Mouse (Mus musculus) urinary bladder, adult 18-20 months (tissue): Measurements from ENCODE around the gene 2200002D01Rik.
A peak's percentile ranks its signal among the peaks of the same experiment; 100 is the strongest.
"Not testable (repeated sequence)": the region's sequence is repeated elsewhere in the genome, so short reads cannot be mapped to it uniquely, and the experiment has no call there.

Source experiments
- DNase-seq, 2 experiments: peaks; one replicate each; pipeline ENCODE4 v3.0.0; 2022; ENCODE audit warnings: low spot score in 2 of 2, mixed read lengths in 2 of 2

2200002D01Rik gene

DNA sequence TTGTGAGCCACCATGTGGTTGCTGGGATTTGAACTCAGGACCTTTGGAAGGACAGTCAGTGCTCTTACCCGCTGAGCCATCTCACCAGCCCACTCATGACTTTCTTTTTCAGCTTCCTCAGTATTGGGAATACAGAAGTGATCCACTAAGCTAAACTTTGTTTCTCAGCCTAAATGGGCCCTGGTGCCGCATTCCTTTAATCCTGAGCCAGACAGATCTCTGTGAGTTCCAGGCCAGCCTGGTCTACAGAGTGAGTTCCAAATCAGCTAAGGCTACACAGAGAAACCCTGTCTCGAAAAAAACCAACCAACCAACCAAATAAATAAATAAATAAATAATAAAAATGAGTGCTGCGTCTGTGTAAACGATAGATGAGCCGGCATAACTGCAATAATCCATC, 10.7 kb downstream of the 2200002D01Rik start:
- DNase-seq = not testable (repeated sequence)

DNA sequence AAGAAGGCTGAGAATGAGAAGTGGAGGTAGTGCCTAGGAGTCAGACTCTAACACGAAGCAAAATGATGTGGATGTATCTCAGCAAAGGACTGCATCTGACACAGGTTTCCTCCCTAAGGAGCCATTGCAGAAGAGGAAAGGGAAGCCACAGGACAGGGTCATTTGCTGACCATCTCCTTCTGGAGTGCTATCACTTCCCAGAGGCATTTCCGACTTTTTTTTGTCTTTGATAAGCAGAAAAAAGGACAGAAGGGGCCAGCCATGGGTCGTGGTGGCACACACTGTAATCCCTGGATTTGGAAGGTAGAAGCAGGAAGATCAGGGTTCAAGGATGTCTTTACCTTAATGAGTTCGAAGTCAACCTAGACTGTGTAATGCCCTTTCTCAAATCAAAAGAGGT, 11.7 kb downstream of the 2200002D01Rik start:
- no peak for DNase-seq

DNA sequence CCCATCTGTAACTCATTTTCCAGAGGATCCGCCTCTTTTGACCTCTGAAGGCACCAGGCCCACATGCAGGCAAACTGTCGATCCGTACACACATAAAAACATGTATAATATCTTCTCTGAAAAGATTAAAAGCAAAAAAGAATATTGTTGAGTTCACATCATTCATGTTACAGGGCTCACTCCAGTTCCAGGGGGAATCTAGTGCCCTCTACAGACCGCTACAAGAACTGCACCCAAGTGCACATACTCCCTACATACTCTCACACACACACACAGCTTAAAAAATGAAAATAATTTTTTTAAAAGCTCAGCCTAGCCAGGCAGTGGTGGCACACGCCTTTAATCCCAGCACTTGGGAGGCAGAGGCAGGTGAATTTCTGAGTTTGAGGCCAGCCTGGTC, 13.6 kb downstream of the 2200002D01Rik start:
- no peak for DNase-seq

DNA sequence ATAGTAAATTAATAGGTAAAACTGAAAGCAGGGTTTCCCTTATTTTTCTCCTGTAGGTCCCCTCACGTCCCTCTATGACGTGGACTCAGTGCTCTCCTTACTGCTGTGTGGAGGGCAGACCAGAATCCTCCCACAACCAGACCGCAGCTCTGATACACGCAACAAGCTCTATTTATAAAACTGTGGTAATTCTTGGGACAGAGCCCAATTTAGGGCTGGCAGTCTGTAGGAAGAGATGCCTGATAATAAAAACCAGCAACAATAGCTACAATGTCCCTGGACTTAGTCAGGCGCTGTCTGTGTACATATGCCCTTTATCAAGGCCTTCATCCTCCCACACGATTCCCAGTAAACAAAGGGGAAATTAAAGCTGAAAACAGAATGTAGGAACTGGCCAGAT, 14.5 kb downstream of the 2200002D01Rik start:
- DNase-seq = no peak

DNA sequence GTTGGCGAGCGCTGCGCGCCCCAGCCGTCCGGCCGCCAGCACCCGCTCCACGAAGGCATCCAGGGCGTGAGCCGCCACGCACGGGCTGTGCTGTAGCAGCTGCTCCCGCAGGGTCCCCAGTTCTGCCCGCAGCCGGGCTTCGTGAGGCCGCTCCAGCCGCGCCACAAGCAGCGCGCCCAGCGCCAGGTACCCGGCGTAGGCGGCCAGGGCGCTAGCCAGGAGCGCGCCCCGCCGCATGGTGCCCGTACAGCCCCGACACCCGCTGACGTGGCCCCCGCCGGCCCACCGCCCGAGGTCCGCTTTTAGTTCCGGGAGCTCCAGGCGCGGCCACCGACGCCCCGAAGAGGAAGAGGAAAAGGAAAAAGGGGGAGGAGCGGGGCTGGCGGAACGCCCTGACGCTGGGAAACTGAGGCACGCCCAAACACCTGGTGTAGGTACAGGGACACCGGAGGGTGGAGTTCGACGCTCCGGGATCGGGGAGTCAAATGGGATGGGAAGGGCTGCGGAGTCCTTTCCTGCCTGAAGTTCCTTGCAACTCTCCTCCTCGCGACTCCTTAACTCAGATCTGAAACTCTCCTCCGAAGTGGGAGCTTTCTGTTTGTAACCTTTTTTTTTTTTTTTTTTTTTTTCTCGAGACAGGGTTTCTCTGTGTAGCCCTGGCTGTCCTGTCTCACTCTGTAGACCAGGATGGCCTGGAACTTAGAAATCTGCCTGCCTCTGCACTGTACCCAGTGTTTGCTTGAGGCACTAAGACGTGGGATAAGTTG, 15.8 kb downstream of the 2200002D01Rik start, which contains the start of gene Kcnk6:
TSS of gene Kcnk6 (minus strand) at position 269 of the 767 bp plus-strand sequence.
- peak in 1 of 2 experiments; percentile 54 for DNase-seq

DNA sequence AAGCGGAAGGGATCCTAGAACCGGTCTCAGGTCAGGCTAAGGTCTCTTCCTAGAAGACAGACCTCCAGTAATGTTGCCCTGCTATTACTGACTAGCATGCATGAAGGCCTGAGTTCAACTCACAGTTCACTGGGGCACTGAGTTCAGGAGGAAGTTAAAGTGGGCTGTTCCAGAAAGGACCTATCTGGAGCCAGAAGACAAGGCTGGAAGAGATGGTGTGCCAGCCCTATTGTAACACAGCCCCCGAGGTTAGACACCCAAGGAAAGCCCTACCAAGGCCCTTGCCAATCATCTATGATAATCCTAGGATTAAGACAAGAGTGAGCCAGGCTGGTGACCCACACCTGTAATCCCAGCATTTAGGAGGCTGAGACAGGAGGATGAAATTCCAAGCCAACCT, 16.7 kb downstream of the 2200002D01Rik start:
- DNase-seq = no peak

DNA sequence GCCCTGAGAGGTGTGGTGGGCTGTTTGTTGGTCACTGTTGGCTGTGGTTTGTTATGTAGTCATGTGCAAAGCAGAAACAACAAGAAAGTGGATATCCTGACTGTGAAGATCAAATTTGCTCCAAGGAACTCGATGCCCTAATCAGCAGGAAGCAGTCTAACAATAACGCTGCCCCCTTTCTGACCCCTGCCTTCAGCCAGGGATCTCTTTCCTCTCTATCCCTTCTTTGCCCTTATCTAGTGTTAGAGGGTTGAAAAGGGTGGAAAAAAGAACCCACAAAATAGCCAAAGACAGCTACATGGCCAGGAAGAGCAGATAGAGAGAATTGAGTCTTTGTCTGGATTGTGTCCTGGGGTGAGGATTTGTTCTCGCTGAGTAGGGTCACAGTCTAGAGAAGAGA, 17.7 kb downstream of the 2200002D01Rik start:
- DNase-seq = no peak

DNA sequence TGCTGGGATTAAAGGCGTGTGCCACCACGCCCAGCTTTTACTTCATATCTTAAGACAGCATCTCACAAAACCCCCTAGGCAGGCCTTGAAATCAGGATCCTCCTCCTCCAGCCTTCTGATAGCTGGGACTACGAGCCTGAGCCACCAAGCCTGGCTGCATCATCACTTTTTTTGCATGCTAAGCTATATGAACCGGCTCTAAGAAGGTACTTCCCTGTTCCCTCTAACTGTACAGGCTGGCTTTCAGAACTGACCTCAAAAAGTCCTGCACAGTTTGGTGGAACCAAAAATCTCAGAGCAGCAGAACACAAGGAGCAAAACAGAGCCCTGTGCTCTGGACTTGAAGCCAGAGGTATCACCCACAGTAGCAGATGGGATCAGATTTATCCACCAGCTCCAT, 20.1 kb downstream of the 2200002D01Rik start:
- no peak for DNase-seq

DNA sequence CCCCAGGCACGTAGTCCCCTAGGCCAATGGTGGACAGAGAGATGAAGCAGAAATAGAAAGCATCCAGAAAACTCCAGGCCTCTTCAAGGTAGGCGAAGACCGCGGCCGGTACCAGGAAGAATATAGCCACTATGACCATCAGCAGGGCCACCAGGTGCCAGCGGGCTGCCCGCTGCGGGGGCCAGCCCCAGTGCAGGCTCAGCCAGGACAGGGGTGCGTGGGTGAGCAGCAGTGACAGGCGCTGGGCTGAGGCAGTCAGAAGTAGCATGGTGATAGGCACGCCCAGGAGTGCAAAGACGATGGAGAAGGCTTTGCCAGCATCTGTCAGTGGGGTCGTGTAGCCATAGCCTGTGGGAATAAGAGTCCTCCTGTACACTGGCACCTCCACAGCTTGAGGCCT, 22.7 kb downstream of the 2200002D01Rik start:
- no peak for DNase-seq

DNA sequence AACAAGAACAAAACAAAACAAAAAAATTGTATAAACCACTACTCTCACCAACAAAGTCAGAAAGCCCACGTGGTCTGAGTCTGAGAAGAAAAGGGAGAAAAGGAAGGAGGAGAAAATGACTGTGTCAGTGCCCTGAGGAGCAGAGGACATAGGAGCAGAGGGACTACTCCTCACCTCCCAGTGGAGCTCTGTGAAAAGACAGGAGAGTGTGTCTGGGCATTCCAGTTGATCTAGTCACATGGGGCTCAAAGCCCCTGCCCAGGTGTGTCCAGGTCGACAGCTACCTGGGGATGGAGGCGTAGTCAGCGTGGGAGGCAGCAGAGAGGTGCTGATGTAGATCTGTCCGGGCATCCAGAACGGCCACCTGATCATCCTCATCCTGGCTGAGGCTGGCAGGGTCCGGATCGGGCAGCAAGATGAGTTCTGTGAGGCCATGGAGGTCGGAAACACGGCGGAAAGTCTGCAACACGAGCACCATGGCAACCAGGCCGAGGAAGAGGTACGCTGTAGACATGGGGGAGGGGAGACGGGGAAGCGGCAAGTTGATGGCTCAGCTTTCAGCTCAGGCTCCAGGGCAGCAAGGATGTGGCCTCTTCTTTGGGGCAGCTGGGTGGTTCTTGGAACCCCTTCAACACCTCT, 23.4 kb downstream of the 2200002D01Rik start:
- DNase-seq = no peak

DNA sequence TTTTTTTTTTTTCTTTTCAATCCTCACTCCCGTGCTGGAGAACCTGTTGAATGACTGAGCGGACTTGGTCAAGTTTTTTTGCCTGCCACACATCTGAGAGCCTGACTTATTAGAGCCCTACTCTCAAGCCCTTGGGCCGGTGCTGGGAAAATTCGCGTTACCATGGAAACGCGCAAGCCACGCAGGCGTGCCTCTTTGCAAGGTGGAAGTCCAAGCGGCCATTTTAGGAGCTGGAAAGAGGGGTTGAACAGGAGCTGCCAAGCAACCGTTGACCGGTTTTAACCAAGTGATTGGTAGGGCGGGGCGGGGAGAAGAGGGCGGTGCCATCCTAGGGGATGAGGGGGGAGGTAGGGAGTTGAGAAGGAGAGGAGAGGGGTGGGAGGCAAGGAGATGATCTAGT, 33.4 kb downstream of the 2200002D01Rik start:
- no peak for DNase-seq

DNA sequence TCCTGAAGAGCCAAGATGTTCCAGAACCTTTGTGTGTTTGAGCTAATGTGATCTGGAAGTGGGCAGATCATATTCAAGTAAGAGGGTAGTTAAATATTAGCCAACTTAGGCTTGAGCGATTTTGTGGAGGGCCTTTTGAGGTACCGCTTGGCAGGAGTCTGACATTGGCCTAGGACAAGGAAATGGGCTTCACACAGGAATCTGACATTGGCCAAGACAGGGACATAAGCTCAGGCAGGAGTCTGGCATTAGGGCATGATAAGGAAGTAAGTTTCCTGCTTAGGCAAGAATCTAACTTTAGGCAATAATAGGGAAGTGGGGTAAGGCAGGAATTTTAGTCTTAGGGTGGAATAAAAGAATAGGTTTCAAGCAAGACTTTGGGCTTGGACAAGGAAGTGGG, 34.0 kb downstream of the 2200002D01Rik start:
- no peak for DNase-seq

DNA sequence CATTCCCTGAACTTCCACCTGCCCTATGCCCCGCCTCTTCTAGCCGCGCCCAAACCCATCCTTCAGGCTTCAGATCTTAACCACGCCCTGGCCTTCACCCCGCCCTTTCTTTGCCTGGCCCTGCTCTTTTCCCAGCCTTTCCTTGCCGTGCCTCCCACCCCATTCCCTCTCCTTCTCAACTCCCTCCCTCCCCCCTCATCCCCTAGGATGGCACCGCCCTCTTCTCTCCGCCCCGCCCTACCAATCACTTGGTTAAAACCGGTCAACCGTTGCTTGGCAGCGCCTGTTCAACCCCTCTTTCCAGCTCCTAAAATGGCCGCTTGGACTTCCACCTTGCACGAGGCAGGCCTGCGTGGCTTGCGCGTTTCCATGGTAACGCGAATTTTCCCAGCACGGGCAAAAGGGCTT, 34.6 kb downstream of the 2200002D01Rik start, which contains the start of gene Catsperg1:
TSS of gene Catsperg1 (minus strand) at position 361 of the 408 bp plus-strand sequence.
- no peak for DNase-seq

DNA sequence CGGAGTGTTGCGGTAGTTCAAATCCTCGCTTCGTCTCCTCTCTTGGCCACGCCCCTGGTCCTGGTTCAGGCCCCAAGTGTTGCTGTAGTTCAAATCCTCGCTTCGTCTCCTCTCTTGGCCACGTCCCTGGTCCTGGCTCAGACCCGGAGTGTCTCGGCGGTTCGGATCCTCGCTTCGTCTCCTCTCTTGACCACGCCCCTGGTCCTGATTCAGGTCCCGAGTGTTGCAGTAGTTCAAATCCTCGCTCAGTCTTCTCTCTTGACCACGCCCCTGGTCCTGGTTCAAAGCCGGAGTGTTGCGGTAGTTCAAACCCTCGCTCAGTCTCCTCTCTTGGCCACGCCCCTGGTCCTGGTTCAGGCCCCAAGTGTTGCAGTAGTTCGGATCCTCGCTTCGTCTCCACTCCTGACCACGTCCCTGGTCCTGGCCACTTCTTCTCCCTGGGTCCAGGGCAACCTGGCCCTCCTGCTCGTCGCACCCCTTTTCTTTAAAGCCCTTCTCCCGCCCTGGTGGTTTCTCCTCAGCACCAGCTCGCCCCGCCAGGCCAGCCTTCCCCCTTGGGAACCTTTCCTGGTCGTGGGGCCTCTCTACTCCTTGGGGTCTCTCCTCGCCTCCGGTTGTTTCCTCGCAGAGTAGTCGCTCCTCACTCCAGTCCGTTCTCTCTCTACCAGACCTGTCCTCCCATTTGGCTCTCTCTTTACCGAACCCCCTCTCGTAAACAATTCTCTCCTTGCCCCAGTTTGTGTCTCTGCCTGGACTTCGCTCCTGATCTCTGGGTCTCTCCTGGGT, 35.3 kb downstream of the 2200002D01Rik start:
- DNase-seq = not testable (repeated sequence)

DNA sequence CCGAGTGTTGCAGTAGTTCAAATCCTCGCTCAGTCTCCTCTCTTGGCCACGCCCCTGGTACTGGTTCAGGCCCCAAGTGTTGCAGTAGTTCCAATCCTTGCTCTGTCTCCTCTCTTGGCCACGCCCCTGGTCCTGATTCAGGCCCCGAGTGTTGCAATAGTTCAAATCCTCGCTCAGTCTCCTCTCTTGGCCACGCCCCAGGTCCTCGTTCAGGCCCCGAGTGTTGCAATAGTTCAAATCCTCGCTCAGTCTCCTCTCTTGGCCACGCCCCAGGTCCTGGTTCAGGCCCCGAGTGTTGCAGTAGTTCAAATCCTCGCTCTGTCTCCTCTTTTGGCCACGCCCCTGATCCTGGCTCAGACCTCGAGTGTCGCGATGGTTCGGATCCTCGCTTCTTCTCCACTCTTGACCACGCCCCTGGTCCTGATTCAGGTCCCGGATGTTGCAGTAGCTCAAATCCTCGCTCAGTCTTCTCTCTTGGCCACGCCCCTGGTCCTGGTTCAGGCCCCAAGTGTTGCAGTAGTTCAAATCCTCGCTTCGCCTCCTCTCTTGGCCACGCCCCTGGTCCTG, 36.0 kb downstream of the 2200002D01Rik start:
- no peak for DNase-seq

DNA sequence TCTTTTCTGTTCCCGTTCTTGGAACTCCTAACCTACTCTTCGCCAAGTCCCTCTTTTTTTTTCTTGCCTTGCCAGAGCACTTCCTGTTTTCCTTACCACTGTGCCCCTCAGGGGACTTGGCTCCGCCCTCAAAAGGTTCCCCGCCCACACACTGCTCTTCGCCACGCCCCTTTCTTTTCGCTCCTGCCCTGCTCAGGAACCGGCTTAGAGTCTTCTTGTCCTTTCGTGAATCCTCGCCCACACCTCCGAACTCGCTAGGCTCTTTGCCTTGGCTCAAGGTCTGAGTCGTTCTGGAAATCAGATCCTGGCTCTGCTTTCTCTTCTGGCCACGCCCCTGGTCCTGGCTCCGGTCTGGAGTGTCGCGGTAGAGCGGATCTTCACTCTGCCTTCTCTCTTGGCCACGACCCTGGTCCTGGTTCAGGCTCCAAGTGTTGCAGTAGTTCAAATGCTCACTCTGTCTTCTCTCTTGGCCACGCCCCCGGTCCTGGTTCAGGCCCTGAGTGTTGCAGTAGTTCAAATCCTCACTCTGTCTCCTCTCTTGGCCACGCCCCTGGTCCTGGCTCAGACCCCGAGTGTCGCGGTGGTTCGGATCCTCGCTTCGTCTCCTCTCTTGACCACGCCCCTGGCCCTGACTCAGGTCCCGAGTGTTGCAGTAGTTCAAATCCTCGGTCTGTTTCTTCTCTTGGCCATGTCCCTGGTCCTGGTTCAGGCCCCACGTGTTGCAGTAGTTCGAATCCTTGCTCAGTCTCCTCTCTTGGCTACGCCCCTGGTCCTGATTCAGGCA, 36.7 kb downstream of the 2200002D01Rik start:
- peak; percentile 86 to 87 for DNase-seq

DNA sequence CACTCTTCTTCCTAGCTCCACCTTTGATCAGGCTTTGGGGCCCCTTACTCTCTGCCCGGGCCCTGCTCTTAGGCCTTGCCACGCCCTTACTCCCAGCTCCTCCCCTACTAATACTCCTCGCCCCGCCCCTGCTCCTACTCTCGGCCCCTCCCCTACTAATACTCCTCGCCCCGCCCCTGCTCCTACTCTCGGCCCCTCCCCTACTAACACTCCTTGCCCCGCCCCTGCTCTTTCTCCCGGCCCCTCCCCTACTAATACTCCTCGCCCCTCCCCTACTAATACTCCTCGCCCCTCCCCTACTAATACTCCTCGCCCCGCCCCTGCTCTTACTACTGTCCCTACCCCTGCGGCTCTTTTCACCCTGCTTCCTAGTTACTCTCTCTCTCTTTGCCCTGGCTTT, 37.3 kb downstream of the 2200002D01Rik start:
- DNase-seq = peak; percentile 33 to 35

DNA sequence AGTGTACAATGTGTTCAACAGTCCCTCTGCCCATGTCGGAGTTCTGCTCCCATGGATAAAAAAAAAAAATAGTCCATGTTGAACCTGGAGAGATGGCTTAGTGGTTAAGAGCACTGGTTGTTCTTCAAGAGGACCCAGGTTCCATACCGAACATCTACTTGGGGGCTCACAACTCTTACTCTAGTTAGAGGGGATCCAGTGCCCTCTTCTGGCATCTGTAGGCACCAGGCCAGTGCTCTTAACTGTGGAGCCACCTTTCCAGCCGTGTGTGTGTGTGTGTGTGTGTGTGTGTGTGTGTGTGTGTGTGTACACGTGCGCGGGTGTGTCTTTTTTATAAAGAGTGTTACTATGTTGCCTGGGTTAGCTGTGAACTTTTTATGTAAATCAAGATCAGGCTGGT, 45.7 kb downstream of the 2200002D01Rik start:
- DNase-seq = no peak
